Mouse (Mus musculus) T-cell, adult 66 days (primary cell): Measurements from ENCODE around the gene Gm2381. TPM values are rescaled to one million over a fixed set of nuclear protein-coding genes. Genes with fewer than 3 reads are reported as not detected.

Source experiments
- total RNA-seq, 2 experiments: library from RNA; stranded (reverse); gene quantifications; 3 replicates in 1 of 2; 4 replicates in 1 of 2; pipeline ENCODE4 v1.2.4; 2023

Gm2381 gene
- under 1 TPM in 1 of 2 experiments, not detected in 1; 0.12 TPM for total RNA-seq

DNA sequence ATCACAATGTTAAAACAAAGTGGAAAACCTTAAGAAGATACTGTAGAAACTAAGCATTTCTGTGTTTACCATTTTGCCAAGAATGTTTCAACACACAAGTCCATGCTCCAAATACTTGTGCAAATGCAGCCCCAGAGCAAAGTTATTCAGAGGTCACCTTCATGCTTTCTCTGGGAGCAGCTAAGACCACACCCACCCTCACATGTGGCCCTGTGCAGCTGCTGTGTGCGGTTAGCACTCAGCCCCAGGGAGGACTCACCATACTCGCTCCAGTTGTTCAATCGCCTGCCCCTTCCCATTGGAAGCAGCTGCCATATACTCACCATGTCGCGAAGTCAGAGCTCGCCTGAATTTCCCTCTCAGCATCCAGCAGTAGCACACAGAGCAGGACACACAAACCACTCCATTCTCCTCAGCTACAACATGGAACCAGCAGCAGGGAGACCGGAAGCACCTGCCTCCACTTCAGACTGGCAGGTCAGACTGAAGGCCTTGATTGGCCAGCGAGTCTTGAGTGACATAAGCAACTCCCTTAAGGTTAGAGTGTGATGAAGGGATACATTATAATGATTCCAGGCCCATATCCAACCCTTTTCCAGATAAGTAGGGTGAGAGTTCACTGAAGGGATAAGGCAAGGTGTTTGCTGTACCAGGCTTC is at the start of gene Gm2381:
TSS of gene Gm2381 (minus strand) at position 434 of the 658 bp plus-strand sequence.

GRCm38 (mm10) chr7:42793425-42793824 is 73.6 kb downstream of the Gm2381 start, which contains the start of gene Vmn2r62:
Gene Vmn2r62, minus strand, starts transcription at chr7:42793525.

Other genes with a start within 250 kb of the Gm2381 start
- under 1 TPM; 0.27 to 0.29 TPM for gene Zfp976, start 224.6 kb downstream of the Gm2381 start, total RNA-seq
- gene Zfp975, start 174.5 kb downstream of the Gm2381 start, total RNA-seq = 1 to 10 TPM; 1.8 to 2.7 TPM
- not detected for gene Gm17067, start 140.2 kb downstream of the Gm2381 start, total RNA-seq
- gene Vmn2r62, start 73.7 kb downstream of the Gm2381 start, total RNA-seq = not detected
- not detected for gene Vmn2r63, start 66.6 kb upstream of the Gm2381 start, total RNA-seq
- gene Gm9268, start 151.5 kb upstream of the Gm2381 start, total RNA-seq = not detected
- not detected for gene Zfp936, start 247.0 kb upstream of the Gm2381 start, total RNA-seq